Mouse (Mus musculus): ENCODE data around the gene Mcmbp. TPM values are rescaled to one million over a fixed set of nuclear protein-coding genes. Genes with fewer than 3 reads are reported as not detected.
"Not testable (repeated sequence)": the region's sequence is repeated elsewhere in the genome, so short reads cannot be mapped to it uniquely, and the experiment has no call there.

The Mcmbp gene
- polyA plus RNA-seq, 1 experiment from 2014 or later, result 38.5 TPM

DNA sequence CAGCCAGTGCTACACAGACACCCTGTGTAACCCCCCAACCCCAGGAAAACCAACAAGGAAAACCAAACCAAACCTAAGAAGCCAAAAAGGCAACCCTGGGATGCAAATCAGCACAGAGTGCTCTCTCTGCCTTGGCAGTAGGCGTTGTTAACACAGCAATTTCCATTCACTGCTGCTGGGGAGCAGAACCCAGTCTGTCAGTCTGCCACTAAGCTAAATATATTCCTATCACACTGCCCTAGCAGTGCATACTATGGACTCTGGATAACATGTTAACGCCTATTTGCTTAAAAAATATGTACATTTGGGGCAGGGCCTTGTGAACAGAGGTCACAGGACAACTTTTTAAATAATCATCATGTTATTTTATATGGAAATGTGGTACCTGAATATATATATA, 8.7 kb downstream of the Mcmbp start:
- Histone ChIP-seq H3K36me3 (ENCODE audit: control insufficient read depth, insufficient read depth) (peaks cover 5% of the 10 kb centered on the region; the same call in 1 of the 2 replicates), H3K27ac (ENCODE audit: low read length) (peak overlapping the region; percentile 29; the same call in 1 of the 2 replicates), H3K9me3 (replicated peaks; ENCODE audit: control insufficient read depth, low read length) (peaks cover 5% of the 10 kb centered on the region), H3K9ac (ENCODE audit: low read length) (0 out of 2 replicates have a peak overlapping the region, but pooled peaks have one; percentile 22), H3K27me3 (ENCODE audit: control insufficient read depth, insufficient read depth, low read length) (no peaks in the 10 kb centered on the region), H3K4me2 (ENCODE audit: low read depth, low read length) (no peak overlapping the region), H3K4me3 (ENCODE audit: low read length) (no peak overlapping the region), H3K4me1 (ENCODE audit: control insufficient read depth, insufficient read depth, low read length) (peaks cover 15% of the 10 kb centered on the region)
- WGBS, result 43% methylated on average over 2 of the region's 2 CpGs
- ATAC-seq (replicated peaks; ENCODE audit: extremely low read depth, insufficient read depth, low FRiP score), result no peak

- H3K27me3 ChIP-seq (ENCODE audit: control insufficient read depth, insufficient read depth, low read length), result no peaks in the 10 kb centered on the region
- 0 out of 2 replicates have a peak, but pooled peaks have one; percentile 28 for ATAC-seq (replicated peaks; ENCODE audit: extremely low read depth, insufficient read depth, low FRiP score)
Measured at GRCm38 (mm10) chr7:128728738-128729137, 11.6 kb downstream of the Mcmbp start.

DNA sequence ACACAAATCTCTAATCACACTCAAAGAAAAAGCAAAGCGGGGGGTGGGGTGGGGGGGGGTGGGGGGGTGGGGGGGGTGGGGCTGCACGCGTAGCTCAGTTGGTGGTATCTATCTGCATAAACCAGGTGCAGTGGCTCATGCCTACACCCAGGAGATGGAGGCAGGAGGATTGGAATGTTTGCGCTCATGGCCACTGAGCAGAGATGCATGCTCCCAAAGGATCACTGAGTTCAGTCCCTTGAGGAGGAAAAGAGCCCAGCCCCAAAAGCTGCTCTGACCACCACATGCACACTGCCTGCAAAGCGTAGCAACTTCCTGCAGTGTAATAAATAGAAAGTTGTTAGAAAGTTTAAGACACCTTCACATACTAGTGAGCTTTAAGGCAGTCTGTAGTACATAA, 12.6 kb downstream of the Mcmbp start:
- no peaks in the 10 kb centered on the region for H3K9me3 ChIP-seq (replicated peaks; ENCODE audit: control insufficient read depth, low read length)
- peaks cover 9% of the 10 kb centered on the region; the same call in 1 of the 2 replicates for H3K36me3 ChIP-seq (ENCODE audit: control insufficient read depth, insufficient read depth)
- ATAC-seq (replicated peaks; ENCODE audit: extremely low read depth, insufficient read depth, low FRiP score), result no peak
- H3K4me2 ChIP-seq (ENCODE audit: low read depth, low read length), result no peak overlapping the region
- H3K27me3 ChIP-seq (ENCODE audit: control insufficient read depth, insufficient read depth, low read length), result no peaks in the 10 kb centered on the region
- H3K9ac ChIP-seq (ENCODE audit: low read length), result no peak overlapping the region
- 67% methylated on average over 5 of the region's 5 CpGs for WGBS
- H3K27ac ChIP-seq (ENCODE audit: low read length), result no peak overlapping the region
- H3K4me3 ChIP-seq (ENCODE audit: low read length), result no peak overlapping the region
- peaks cover 22% of the 10 kb centered on the region for H3K4me1 ChIP-seq (ENCODE audit: control insufficient read depth, insufficient read depth, low read length)

More at GRCm38 (mm10) chr7:128728738-128729137, 11.6 kb downstream of the Mcmbp start:
- Histone ChIP-seq H3K4me2 (ENCODE audit: low read depth, low read length) (no peak overlapping the region), H3K4me1 (ENCODE audit: control insufficient read depth, insufficient read depth, low read length) (peaks cover 22% of the 10 kb centered on the region), H3K4me3 (ENCODE audit: low read length) (no peak overlapping the region), H3K9ac (ENCODE audit: low read length) (no peak overlapping the region), H3K27ac (ENCODE audit: low read length) (no peak overlapping the region), H3K9me3 (replicated peaks; ENCODE audit: control insufficient read depth, low read length) (no peaks in the 10 kb centered on the region), H3K36me3 (ENCODE audit: control insufficient read depth, insufficient read depth) (0 out of 2 replicates have a peak, but pooled peaks cover 4% of the 10 kb centered on the region)
- whole genome bisulfite sequencing, result 71% methylated on average over 10 of the region's 10 CpGs

DNA sequence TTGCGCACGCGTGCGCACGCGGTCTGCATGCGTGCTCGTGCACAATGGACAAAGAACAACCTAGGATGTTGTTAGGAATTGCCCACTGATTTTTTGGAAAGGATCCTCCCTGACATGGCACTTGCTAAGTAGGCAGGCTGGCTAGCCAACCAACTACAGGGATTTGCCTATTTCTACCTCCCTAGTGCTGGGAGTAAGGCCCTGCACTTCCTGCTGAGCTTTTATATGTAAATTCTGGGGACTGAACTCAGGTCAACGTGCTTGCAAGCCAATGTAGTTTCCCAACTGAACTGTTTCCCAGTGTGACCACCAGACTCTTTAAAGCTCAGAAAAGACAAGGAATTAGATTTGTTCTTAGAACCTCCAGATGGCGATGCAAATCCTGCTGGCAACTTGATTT, 13.3 kb downstream of the Mcmbp start:
- Histone ChIP-seq H3K27ac (ENCODE audit: low read length) (no peak overlapping the region), H3K4me1 (ENCODE audit: control insufficient read depth, insufficient read depth, low read length) (peaks cover 21% of the 10 kb centered on the region), H3K36me3 (ENCODE audit: control insufficient read depth, insufficient read depth) (peaks cover 9% of the 10 kb centered on the region; the same call in 1 of the 2 replicates), H3K4me3 (ENCODE audit: low read length) (no peak overlapping the region), H3K9me3 (replicated peaks; ENCODE audit: control insufficient read depth, low read length) (no peaks in the 10 kb centered on the region), H3K27me3 (ENCODE audit: control insufficient read depth, insufficient read depth, low read length) (no peaks in the 10 kb centered on the region), H3K9ac (ENCODE audit: low read length) (no peak overlapping the region), H3K4me2 (ENCODE audit: low read depth, low read length) (no peak overlapping the region)
- no peak for ATAC-seq (replicated peaks; ENCODE audit: extremely low read depth, insufficient read depth, low FRiP score)
- WGBS, result 79% methylated on average over 10 of the region's 10 CpGs

DNA sequence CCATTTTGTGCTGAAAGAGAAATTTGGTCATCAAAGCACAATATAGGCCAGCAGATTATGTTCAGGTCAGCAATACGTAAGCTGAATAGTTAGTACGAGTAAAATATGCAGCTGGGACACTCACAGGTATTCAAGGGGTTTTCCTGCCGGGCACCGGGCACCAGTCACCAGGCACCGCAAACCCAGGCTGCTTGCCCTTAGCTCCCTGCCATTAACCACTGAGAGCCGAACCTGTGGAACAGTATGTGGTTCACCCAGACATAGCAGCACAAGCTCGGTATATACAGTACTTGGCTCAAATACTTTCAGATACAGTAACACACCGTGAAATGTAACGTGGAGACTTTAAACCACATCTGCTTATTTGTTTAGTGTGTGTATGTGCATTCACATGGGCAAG, 15.1 kb downstream of the Mcmbp start:
- WGBS, result 79% methylated on average over 9 of the region's 9 CpGs

GRCm38 (mm10) chr7:128724761-128725160, 15.5 kb downstream of the Mcmbp start:
- Histone ChIP-seq H3K9me3 (replicated peaks; ENCODE audit: control insufficient read depth, low read length) (no peaks in the 10 kb centered on the region), H3K4me1 (ENCODE audit: control insufficient read depth, insufficient read depth, low read length) (peaks cover 14% of the 10 kb centered on the region), H3K4me2 (ENCODE audit: low read depth, low read length) (no peak overlapping the region), H3K27me3 (ENCODE audit: control insufficient read depth, insufficient read depth, low read length) (no peaks in the 10 kb centered on the region), H3K4me3 (ENCODE audit: low read length) (no peak overlapping the region), H3K36me3 (ENCODE audit: control insufficient read depth, insufficient read depth) (peaks cover 15% of the 10 kb centered on the region), H3K9ac (ENCODE audit: low read length) (no peak overlapping the region; the same call in 1 of the 2 replicates), H3K27ac (ENCODE audit: low read length) (peak overlapping the region; percentile 46)
- 21% methylated on average over 4 of the region's 4 CpGs for WGBS
- peak; percentile 91 for ATAC-seq (replicated peaks; ENCODE audit: extremely low read depth, insufficient read depth, low FRiP score)

More for the DNA sequence above, 15.1 kb downstream of the Mcmbp start:
- H3K4me2 ChIP-seq (ENCODE audit: low read depth, low read length), result no peak overlapping the region
- H3K27me3 ChIP-seq (ENCODE audit: control insufficient read depth, insufficient read depth, low read length), result no peaks in the 10 kb centered on the region
- no peak overlapping the region for H3K4me3 ChIP-seq (ENCODE audit: low read length)
- H3K9ac ChIP-seq (ENCODE audit: low read length), result no peak overlapping the region; the same call in 1 of the 2 replicates
- H3K9me3 ChIP-seq (replicated peaks; ENCODE audit: control insufficient read depth, low read length), result no peaks in the 10 kb centered on the region
- H3K27ac ChIP-seq (ENCODE audit: low read length), result peak overlapping the region; percentile 46
- no peak for ATAC-seq (replicated peaks; ENCODE audit: extremely low read depth, insufficient read depth, low FRiP score)
- H3K4me1 ChIP-seq (ENCODE audit: control insufficient read depth, insufficient read depth, low read length), result peaks cover 14% of the 10 kb centered on the region
- H3K36me3 ChIP-seq (ENCODE audit: control insufficient read depth, insufficient read depth), result peaks cover 14% of the 10 kb centered on the region; the same call in 1 of the 2 replicates

DNA sequence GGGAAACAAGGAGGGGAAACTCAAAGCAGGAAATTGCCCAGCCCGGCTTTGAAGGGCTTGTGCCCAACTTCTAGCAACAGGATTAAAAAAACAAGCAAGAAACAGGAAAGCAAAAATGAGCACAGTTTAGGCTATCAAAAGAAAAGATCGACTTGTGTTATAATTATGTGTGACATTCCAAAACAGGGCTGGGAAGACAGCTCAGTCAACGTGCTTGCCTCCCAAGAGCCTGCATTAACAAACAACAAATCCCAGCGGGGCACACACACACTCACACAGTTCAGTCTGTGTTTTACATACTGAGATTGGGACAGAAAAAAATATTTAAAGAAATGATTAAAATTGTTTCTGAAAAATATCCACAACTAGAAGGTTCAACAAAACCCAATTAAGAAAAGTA, 22.3 kb downstream of the Mcmbp start:
- Histone ChIP-seq H3K4me2 (ENCODE audit: low read depth, low read length) (no peak overlapping the region), H3K4me3 (ENCODE audit: low read length) (no peak overlapping the region), H3K4me1 (ENCODE audit: control insufficient read depth, insufficient read depth, low read length) (no peaks in the 10 kb centered on the region), H3K9me3 (replicated peaks; ENCODE audit: control insufficient read depth, low read length) (no peaks in the 10 kb centered on the region), H3K9ac (ENCODE audit: low read length) (no peak overlapping the region), H3K27ac (ENCODE audit: low read length) (no peak overlapping the region), H3K27me3 (ENCODE audit: control insufficient read depth, insufficient read depth, low read length) (no peaks in the 10 kb centered on the region), H3K36me3 (ENCODE audit: control insufficient read depth, insufficient read depth) (peaks cover 42% of the 10 kb centered on the region)
- 51% methylated on average over 4 of the region's 4 CpGs for WGBS
- ATAC-seq (replicated peaks; ENCODE audit: extremely low read depth, insufficient read depth, low FRiP score), result no peak

GRCm38 (mm10) chr7:128705735-128706134, 34.6 kb downstream of the Mcmbp start:
- no peak overlapping the region for H3K4me2 ChIP-seq (ENCODE audit: low read depth, low read length)
- no peak overlapping the region for H3K4me3 ChIP-seq (ENCODE audit: low read length)
- H3K36me3 ChIP-seq (ENCODE audit: control insufficient read depth, insufficient read depth), result peaks cover 65% of the 10 kb centered on the region
- peak; percentile 78 for ATAC-seq (replicated peaks; ENCODE audit: extremely low read depth, insufficient read depth, low FRiP score)
- no peaks in the 10 kb centered on the region for H3K4me1 ChIP-seq (ENCODE audit: control insufficient read depth, insufficient read depth, low read length)
- H3K9ac ChIP-seq (ENCODE audit: low read length), result no peak overlapping the region
- H3K9me3 ChIP-seq (replicated peaks; ENCODE audit: control insufficient read depth, low read length), result no peaks in the 10 kb centered on the region
- no peak overlapping the region for H3K27ac ChIP-seq (ENCODE audit: low read length)
- H3K27me3 ChIP-seq (ENCODE audit: control insufficient read depth, insufficient read depth, low read length), result no peaks in the 10 kb centered on the region
- WGBS, result 22% methylated on average over 4 of the region's 4 CpGs

DNA sequence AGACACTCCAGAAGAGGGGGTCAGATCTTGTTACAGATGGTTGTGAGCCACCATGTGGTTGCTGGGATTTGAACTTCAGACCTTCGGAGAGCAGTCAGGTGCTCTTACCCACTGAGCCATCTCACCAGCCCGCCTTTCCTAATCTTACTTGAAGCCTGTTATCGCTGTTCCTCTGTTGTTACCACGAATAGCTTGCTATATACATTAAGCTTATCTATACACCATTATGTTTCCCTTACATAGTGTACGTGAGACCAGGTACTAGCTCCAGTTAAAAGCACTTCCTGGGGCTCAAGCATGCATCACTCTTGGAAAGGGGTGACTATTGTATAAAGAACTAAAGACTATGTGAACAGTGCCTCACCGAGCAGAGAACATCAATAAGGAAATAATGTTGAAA, 40.3 kb downstream of the Mcmbp start:
- not testable (repeated sequence) for H3K4me3 ChIP-seq (ENCODE audit: low read length); H3K27me3 ChIP-seq (ENCODE audit: control insufficient read depth, insufficient read depth, low read length); ATAC-seq (replicated peaks; ENCODE audit: extremely low read depth, insufficient read depth, low FRiP score); H3K4me2 ChIP-seq (ENCODE audit: low read depth, low read length); H3K9me3 ChIP-seq (replicated peaks; ENCODE audit: control insufficient read depth, low read length); H3K9ac ChIP-seq (ENCODE audit: low read length); H3K27ac ChIP-seq (ENCODE audit: low read length); H3K4me1 ChIP-seq (ENCODE audit: control insufficient read depth, insufficient read depth, low read length)
- H3K36me3 ChIP-seq (ENCODE audit: control insufficient read depth, insufficient read depth), result peaks cover 66% of the 10 kb centered on the region
- WGBS, result 67% methylated on average over 6 of the region's 6 CpGs
